Mouse (Mus musculus) lung, postnatal 36 days (tissue): ENCODE data around the gene Abcc4.

Source experiments
- DNase-seq: peaks from one replicate; pipeline ENCODE4 v3.0.0; 2022; ENCODE audit warnings: mixed read lengths

Abcc4 gene

DNA sequence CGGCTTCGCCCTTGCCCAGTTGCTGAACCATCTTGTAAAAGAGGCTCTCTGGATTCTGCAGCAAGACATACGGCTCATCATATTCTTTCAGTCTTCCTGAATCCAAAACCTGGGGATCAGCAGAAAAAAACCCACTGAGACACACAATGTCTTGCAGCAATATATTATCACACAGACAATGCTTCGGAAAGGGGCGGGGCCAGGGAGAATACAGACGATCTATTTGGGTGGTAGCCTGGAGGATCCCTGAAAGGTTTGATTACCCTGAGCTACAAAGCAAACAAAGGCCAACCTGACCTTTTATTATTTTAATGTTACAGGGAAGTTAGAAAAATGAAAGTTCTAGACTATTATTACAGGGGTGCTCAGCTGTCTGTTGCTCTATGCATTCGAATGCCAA is 215.5 kb downstream of the Abcc4 start:
- DNase-seq: no peak

DNA sequence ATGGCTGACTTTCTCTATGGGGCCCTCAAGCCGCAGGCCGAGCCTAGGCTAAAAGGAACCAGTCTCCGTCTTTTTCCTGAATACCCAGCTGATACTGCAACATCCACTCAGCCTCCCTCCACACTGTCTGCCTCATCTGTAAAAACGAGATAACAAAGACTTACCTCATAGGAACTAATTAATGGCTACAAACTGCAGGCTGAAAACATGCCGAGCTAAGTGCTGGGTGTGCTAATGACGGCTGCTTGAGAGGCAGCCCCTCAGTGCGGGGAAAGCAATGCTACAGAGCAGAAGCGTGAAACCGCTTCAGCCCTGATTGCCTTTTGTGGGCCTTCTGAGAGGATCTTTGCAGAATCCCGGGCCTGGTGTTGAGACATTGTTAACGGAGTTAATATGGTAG is 219.7 kb downstream of the Abcc4 start:
- DNase-seq: no peak

DNA sequence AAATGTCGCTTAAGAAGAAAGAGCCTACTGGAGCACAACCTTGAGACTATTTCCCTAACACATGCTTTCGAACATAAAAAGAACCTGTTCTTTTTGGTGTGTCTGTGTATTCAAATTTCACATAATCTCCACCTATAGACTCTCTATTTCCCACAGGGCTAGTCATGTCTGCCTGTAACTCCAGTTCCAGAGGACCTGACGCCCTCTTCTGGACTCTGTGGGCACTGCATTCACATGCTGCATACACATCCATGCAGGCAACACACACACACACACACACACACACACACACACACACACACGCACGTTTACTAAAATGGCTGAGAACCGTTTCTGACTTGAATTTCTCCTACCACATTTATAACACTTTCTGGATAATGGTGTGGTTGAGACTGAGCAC is 220.4 kb downstream of the Abcc4 start:
- DNase-seq: no peak

DNA sequence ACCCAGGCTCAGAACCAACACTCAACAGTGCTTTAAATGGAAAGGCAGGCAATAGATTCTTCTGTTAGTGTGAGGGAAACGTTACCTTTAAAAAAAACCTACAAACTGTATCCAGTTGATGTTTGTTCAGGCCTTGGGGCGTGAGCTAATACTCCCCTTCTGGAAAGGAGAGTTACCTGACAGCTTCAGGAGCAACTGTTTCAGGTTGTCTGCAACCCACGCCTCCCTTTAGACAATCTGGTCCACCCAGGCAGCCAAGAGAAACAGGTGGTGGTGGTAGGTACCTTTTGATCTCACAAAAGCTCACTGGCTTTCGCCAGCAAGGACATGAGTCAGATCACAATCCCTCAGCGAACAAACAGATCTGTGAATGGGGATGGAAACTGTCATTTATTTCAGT is 223.7 kb downstream of the Abcc4 start:
- no peak for DNase-seq

DNA sequence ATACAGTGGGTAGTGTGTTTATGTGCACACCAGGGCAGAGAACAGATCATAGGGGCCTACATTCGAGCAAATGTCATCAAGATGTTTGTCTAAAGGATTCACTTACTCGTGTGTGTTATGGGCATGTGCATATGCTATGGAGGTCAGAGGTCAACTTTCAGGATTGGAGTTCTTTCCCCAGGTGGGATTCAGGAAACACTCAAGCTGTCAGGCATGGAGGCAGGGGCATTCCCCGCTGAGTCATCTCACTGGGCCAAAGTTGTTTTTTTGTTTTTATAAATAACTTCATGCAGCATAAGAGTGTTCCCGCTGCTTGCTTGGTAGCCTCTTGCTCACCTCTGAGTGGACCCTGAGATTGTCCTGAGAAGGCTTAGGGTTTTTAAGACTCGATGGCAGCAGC is 224.2 kb downstream of the Abcc4 start:
- DNase-seq: no peak

DNA sequence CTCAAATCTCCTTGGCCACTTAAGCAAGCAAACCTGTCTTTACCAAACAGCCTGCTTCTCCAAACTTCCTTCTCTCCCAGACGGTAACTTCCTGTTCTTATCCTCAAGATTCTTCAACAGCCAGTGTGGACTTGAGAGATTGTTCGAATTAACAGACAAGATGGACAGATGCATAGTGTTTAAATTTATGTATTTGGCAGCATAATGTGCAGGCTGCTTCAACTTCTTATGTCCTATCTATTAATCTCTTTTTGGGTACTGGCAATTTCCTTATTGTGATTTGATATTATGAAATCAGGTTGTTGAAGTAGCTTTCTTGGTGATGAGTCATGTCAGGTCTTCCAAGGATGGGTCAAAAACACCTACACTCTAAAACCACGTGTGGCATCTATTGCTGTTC is 229.7 kb downstream of the Abcc4 start:
- DNase-seq: no peak

DNA sequence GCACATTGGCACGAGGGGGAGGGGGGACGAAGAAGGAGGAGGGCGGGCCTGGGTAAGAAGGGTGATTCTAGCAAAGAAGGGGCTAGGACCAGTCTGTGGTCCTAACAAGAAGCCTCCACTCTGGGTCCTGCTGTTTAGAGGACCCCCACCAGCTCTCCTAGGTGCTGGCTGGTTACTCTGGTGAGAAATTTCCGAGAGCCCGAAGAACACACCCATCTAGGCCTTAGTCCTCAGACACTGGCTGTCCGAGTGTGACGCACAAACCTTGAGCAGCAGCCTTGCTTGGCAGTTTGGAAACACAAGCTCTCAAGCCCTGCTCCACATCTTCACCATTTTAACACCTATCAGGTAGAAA is 230.9 kb downstream of the Abcc4 start:
- DNase-seq: no peak

DNA sequence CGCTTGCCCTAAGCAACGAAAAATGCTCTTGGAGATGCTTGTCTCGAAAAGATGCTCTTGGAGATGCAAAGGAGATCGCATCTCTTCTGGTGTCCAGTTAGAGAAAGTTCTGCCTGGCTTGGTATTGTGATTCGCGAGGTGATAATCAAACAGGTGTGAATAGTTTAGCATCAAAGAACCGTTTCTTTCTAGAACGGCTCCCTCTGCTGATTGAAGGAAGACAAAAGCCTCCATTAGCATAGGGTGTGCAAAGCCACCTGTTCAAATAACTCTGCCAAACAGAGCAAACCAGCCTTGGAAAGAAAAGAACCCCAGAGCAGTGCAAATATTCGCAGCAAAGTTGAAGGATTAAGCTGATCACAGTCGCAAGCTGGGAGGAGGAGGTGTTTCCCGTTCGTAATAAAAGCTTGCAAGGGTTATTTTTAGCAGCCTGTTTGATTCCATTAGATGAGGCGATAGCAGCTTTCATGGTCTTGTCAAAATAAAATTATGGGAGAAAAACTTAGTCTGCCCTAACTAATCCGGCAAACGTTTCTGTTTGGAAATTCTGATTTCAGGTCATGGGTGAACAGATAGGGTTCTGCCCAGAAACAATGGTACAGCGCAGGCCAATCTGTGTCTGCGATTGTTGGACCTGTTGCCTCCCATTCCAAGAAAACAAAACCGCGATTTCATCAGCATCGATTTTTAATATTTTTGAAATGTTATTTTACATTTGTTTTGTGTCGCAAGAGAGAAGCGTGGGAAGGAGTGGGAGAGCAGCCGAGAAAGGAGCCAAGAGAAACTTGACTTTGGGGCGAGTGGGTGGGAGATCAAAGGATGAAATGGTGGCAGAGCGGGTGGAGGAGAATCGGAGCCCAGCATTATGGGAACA is 231.6 kb downstream of the Abcc4 start:
- DNase-seq: peak; percentile 3

DNA sequence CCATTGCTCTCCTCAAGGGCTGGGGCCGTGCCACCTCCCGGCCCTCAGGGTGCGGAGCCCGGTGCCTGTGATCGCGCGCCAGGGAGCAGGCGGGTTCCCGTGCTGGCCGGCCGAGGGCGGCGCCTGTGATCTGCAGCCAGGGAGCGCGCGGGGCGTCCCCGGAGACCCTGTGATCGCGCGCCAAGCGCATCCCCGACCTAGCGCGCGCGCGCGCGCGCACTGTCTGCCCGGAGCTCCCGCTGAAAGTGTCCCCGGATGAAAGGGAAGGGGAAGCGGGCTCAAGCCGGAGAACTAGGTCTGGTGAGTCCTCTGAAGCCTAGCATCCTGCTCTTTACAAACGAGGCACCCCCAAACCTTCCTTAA is 232.2 kb downstream of the Abcc4 start:
- DNase-seq: peak; percentile 2

DNA sequence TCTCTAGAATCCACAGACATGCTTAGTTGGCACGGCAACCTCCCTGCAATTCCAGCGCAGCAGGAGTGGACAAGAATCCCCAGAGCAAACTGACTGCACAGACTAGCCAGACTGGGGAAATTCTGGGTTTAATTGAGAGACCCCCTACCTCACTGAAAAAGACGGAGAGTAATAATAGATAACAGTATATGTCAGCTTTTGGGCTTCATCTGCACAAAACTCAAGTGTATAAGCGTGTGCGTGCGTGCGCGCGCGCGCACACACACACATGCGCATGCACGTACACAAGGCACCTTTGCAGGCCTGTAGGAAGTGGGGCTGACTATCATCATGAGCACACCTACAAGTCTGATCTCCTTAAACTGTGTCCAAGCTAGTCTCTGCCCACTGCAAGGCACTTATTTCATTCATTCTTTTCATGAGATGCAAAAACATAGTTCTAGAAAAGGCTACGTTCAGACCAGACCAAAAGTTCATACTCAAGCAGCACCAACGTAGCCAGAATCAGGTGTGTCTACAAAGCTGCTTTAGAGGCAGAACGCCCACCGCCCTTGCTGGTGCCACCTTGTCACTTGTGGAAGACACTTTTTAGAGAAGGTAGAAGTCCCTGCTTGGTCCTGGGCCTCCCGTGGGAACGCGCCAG is 232.7 kb downstream of the Abcc4 start:
- DNase-seq: no peak

DNA sequence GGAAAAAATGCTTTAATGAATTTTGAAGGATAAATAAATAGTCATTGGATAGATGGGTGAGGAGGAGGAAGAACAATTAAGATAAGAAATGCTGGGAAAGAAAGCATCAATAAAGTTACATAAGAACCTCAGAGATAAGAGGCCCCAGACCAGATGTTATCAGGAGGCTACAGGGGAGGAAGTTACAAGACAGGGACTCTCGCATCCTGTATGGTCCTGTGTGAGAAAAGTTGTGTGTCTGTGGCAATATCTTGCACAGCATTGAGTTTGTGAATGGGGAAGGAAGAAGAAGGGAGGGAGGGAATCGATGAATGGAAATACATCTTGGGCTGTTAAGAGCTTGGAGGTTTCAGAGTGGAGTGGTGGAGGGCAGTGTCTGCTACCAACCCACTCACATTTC is 240.7 kb downstream of the Abcc4 start:
- no peak for DNase-seq

DNA sequence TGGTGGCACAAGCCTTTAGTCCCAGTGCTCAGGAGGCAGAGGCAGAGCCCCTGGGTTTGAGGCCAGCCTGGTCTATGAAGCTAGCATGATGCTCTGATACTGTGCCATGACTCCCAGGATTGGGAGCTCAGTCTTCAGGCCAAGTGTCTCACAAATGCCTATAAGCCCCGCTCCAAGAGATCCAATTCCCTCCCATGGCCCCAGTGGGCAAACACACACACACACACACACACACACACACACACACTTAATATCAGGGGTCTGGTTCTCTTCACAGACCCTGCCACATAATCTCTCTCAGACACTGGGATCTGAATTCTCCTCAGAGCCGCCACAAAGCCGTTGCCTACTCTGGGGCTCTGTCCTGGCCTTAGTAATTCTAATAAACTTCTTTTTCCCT is 241.6 kb downstream of the Abcc4 start:
- DNase-seq: no peak

DNA sequence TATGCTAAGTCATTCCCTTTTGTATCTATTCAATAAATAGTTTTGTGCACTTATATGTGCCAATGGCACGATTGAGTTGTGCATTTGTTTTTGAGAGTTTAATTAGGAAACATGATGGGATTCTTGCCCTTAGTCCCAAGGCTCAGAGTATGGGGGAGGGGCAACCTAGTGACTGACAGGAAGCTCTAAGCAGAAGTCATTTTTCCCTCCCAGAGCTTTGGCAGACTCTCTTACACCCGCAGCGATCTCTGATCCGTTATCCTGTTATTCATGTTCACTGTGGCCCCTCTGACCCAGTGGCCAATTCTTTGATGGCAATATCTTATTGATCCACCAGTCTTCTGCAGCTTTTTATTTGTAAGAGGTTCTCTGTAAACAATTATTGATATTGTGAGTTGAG is 253.4 kb downstream of the Abcc4 start:
- no peak for DNase-seq

DNA sequence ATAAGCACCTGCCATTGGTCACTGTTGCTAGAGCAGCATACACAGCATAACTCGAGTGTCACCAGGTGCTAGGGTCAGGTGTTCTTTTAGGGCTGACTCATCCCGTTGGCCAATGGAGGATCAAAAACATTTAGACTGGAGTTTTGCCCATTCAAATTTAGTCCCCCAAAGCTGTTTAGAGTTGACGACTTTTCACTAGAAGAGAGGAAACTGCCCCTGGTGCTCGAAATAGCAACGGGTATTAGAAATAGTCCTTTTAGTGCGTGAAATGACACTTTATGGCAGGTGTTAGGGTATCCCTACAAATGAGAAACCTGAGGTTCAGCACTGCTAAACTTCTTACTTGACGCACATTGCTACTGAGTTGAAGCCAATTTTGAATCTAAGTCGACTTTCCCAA is 265.9 kb downstream of the Abcc4 start:
- DNase-seq: no peak

DNA sequence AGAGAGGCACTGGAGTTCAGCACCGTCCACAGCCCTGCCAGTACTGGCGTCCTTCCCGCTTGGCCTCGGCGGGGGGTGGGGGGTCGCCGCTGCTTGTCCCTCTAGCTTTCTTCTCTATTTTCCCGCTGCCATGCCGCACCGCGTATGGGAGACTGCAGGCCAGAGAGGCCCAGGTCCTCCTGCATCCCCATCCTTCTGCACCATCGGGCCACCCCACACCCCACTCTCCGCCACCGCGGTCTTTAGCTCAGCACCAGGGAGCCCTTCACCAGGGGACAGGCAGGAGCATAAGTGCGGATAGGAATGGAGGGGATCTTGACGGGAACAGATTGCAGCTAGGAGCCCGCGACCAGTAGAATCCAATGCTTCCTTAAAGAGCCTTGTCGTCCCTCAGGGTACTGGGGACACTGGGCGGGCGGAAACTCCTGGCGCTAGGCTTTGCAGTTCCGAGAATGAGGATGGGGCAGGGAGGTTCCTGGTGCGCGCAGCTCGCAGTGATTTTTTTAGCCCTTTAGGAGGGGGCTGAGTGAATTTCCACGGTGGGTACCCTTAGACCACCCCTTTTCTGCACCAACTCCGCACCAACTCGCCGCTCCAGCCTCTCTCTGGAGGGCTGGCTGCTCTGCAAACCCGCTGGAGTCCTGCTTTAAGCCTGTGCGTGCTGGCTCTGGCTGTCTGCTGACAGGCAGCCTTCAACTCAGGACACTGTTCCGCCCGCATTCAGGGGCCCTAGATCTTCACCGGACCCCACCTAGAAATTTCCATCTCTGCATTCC is 268.7 kb downstream of the Abcc4 start:
- DNase-seq: no peak

DNA sequence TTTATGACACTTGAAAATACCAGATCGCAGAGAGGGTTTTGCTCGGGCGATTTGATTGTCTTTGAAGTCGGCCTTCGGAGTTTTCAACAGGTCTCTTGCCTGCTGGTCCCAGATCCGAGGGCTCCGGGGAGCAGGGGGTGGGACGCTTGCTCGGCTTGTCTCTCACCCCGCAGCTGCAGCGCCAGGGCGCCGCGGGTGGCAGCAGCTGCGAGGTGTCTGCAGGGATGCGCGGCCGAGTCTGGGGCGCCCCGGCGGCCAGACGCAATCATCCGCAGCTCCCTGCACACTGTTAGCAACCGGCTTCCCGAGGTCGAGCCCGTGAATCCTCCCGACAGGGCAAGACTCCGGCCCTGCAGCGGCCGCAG is 269.2 kb downstream of the Abcc4 start:
- no peak for DNase-seq

DNA sequence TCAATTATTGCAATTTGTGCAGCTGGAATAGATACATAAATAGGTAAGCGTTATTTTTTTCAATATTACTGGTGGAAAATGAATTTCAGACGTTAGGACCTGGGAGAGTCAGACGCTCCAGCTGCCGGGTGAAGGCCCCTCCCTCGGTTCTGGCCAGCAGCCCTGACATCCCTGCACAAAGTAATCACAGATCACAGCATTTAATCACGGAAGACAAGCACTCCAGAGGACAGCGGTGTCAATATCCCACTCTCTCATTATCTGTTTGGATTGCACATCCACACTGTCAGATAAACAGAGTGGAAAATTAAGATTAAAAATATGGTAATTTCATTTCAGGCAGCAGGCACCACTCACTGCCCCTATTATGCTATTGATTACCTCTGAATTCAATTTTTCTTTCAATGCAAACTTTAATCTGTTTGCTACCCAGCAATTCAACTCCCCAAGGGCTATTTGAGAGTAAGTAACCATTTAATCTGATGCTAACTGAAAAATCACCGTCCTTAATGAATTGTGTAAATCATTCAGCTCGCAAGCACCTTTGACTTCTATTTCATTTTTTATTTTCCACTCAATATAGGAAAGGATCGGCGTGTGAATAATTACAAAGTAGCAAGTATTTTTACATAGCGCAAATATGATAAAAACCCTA is 270.2 kb downstream of the Abcc4 start:
- no peak for DNase-seq

DNA sequence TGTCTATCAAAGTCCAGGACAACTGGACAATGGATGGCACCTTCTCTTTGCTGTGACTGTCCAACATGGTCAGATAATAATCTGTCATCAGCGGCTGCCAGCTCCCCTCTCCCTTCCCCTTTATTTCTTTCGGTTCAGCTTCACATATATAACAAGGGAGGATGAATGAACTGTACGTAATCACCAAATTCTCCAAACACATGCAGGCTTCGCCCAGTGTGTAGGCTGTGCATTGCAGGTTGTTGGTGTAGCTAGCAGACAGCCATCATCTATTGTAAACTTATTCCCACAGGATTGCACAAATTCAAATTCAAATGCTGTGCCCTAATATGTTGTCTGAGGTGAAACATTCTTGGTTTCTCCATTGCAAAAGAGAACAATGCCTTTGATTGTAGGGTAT is 271.2 kb downstream of the Abcc4 start:
- DNase-seq: no peak

DNA sequence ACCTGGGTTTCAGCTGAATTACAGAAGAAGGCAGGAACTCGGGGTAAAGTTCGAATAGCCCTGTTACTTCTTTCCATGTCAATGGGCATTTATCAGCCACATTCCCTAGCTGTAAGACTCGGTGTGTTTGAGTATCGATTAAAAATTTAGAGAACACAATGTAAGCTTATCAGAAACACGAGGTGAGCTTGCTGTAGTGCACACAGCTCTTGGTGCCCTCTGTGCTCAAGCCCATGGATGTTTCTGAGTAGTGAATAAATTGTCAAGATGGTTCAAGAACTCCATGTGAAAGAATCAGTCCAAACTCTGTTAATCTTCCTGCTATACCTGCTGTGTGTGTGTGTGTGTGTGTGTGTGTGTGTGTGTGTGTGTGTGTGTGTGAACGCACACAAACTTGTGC is 272.2 kb downstream of the Abcc4 start:
- no peak for DNase-seq
